Mouse (Mus musculus): ENCODE data around the gene Plcb3.

The Plcb3 gene

GRCm38 (mm10) chr19:6918321-6918720 lies 57.9 kb downstream of the Plcb3 start:
- DNase-seq: no peak

GRCm38 (mm10) chr19:6916496-6916895 lies 59.8 kb downstream of the Plcb3 start:
- DNase-seq: no peak

- DNase-seq: no peak
These were observed 61.0 kb downstream of the Plcb3 start for GRCm38 (mm10) chr19:6915276-6915675.

GRCm38 (mm10) chr19:6914540-6914939 lies 61.7 kb downstream of the Plcb3 start:
- DNase-seq: no peak

GRCm38 (mm10) chr19:6913991-6914390 lies 62.3 kb downstream of the Plcb3 start:
- DNase-seq: no peak

- DNase-seq: no peak
These were observed 63.2 kb downstream of the Plcb3 start for GRCm38 (mm10) chr19:6913036-6913435.

GRCm38 (mm10) chr19:6912205-6912970 lies 63.9 kb downstream of the Plcb3 start:
- no peak for DNase-seq

GRCm38 (mm10) chr19:6911101-6912074 lies 64.9 kb downstream of the Plcb3 start:
- no peak for DNase-seq

- peak; percentile 66 for DNase-seq
These were observed 66.0 kb downstream of the Plcb3 start for GRCm38 (mm10) chr19:6910306-6910705.

GRCm38 (mm10) chr19:6909507-6910289 lies 66.6 kb downstream of the Plcb3 start, which contains the start of the genes Trmt112 and Prdx5:
Gene Trmt112, plus strand, starts transcription at chr19:6909698.
Gene Prdx5, minus strand, starts transcription at chr19:6910106.
- peak; percentile 93 for DNase-seq

GRCm38 (mm10) chr19:6909021-6909420 lies 67.2 kb downstream of the Plcb3 start:
- DNase-seq: no peak

GRCm38 (mm10) chr19:6907811-6908540 lies 68.3 kb downstream of the Plcb3 start:
- DNase-seq: no peak

- DNase-seq: no peak
These were observed 69.2 kb downstream of the Plcb3 start for GRCm38 (mm10) chr19:6907094-6907493.

- DNase-seq: no peak
These were observed 70.1 kb downstream of the Plcb3 start for GRCm38 (mm10) chr19:6906199-6906598.

GRCm38 (mm10) chr19:6905498-6906159 lies 70.6 kb downstream of the Plcb3 start:
- no peak for DNase-seq

GRCm38 (mm10) chr19:6904846-6905245 lies 71.4 kb downstream of the Plcb3 start:
- DNase-seq: no peak

GRCm38 (mm10) chr19:6903031-6903430 lies 73.2 kb downstream of the Plcb3 start:
- no peak for DNase-seq
